Mouse (Mus musculus) 3T3-L1 (cell line): Measurements from ENCODE around the gene 4930522L14Rik.
"Not testable (repeated sequence)": the region's sequence is repeated elsewhere in the genome, so short reads cannot be mapped to it uniquely, and the experiment has no call there.

Source experiments
- DNase-seq: peaks from one replicate; pipeline ENCODE4 v3.0.0-alpha.2; 2015; ENCODE audit warnings: low read depth, low spot score

Gene 4930522L14Rik

DNA sequence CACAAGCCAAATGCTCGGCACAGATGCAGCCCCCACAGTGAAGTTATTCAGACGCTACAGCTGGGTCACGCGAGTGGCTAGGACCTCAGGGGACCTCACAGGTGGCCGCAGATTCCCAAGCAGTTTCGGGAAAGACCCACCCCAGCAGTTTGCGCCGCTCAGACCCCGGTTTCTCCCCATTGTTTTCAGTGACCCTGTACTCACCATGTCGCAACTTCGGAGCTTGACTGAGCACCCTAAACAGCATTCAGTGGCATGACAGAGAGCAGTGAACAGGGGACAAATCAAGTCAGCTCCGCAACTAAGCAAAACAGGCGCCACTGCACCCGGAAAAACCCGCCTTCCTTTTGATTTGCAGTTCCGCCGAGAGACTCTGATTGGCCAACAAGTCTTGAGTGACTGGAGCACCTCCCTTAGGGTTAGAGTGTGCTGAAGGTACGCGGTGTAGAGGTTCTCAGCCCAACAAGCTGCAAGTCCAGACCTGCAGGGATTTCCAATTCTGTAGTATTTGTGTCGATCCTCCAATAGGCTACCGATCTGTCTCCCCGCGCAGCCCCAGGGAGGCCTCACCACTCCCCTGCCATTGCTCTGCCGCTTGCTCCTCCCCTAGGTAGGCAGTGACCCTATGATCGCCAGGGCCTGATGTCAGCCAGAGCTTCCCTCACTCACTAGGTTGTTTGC is at the start of gene 4930522L14Rik:
TSS of gene 4930522L14Rik (minus strand) at position 496 of the 681 bp plus-strand sequence.
- DNase-seq: peak; percentile 69

DNA sequence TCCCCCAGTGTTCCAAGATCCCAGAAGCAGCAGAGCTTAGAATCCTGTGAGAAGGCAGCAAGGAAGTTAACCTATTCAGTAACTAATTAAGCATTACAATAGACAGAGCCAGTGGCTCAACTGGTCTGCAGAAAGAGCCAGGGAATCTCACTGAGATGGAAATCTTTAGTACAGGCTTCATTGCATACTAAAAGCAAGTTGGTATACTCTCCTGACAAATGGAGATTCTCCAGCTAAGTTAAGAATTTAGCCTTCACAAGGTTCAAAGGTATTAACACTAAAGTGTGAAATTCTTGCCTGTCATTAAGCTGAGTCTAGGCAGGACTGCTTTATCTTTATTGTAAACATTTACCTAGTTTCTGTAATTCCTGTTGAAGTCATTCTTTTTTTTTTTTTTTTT is 49.8 kb upstream of the 4930522L14Rik start:
- DNase-seq: not testable (repeated sequence)

- not testable (repeated sequence) for DNase-seq
Observed at GRCm38 (mm10) chr5:109799948-109800347, 48.3 kb upstream of the 4930522L14Rik start.

DNA sequence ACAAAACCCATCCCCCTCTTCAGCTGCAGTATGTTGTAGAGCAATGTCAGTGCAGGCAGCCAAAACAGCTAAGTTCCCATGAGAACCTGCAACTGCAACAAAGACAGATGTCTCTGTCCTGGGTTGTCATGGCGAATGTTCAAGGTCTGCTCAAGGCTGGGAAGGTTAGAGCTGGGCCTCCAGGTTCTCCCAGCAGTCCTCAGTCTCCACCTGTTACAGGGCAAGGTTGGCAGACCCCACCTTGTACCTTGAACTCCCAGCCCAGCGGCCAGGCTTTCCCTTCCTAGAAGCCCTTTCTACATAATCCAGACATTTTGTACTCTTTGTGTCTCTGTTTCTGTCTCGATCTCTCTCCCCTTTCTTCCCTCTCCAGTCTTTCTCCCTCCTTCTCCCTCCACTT is 45.3 kb upstream of the 4930522L14Rik start:
- not testable (repeated sequence) for DNase-seq

GRCm38 (mm10) chr5:109795967-109796652 is 44.4 kb upstream of the 4930522L14Rik start:
- peak; percentile 65 for DNase-seq

DNA sequence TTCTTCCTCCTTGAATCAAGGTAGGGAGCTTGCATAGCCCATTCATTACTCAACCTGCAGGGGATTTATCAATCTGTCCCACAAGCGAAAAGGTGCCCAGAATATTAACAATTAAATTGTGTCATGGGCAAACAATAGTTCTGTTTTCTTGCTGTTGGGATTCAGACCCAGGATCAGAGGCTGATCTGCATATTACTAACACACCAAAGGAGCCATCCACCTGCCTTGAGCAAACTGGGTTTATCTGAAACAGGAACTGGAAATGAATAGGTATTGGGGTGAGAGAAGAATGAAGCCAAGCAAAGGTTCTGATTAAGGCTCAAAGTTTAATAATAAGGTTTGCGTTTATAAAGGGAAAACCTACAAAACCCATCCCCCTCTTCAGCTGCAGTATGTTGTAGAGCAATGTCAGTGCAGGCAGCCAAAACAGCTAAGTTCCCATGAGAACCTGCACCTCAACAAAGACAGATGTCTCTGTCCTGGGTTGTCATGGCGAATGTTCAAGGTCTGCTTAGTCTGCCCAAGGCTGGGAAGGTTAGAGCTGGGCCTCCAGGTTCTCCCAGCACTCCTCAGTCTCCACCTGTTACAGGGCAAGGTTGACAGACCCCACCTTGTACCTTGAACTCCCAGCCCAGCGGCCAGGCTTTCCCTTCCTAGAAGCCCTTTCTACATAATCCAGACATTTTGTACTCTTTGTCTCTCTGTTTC is 541 bp upstream of the 4930522L14Rik start:
- DNase-seq: peak; percentile 6

DNA sequence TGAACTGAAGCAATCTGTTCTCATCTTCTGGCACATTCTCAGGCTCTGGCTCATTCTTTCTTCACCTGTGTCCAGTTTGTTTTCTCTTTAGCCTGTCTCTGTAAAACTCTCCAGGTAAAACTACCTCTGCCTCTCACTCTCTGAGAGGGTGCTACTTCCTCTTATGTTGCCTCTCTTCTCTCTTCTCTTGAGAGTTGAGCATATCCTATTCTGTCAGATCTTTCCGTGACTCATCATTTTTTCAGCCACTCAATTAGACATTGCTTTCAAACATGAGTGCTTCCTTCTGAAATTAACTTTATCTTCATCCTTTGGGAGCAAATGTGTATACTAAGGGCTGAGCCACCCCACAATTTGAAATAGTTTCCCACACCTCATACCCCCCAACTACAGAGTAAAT is 6.6 kb downstream of the 4930522L14Rik start:
- DNase-seq: not testable (repeated sequence)

DNA sequence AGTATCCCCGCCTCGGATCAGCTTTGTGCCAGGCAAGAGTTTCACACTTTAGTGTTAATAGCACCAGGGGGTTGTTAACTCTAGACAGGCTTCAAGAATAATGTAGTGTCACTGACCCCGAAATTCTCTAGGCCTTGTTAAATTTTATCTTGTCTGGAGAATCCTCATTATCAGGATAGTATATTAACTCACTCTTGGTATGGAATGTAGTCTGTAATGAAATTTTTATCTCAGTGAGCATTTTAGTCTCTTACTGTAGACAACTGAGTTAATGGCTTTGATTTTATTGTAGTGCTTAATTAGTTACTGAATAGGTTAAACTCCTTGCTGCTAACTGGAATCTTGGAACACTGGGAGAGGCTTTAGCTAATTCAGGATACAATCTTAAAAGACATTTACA is 34.3 kb downstream of the 4930522L14Rik start:
- DNase-seq: not testable (repeated sequence)

GRCm38 (mm10) chr5:109691205-109691965 is 60.3 kb downstream of the 4930522L14Rik start:
- DNase-seq: not testable (repeated sequence)

DNA sequence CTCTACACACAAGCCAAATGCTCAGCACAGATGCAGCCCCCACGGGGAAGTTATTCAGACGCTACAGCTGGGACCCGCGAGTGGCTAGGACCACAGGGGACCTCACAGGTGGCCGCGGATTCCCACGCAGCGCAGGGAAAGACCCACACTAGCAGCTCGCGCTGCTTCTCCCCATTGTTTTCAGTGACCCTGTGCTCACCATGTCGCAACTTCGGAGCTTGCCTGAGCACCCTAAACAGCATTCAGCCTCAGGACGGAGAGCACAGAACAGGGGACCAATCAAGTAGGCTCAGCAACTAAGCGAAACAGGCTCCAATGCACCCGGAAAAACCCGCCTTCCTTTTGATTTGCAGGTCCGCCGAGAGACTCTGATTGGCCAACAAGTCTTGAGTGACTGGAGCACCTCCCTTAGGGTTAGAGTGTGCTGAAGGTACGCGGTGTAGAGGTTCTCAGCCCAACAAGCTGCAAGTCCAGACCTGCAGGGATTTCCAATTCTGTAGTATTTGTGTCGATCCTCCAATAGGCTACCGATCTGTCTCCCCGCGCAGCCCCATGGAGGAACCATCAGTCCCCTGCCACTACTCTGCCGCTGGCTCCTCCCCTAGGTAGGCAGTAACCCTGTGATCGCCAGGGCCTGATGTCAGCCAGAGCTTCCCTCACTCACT is 61.0 kb downstream of the 4930522L14Rik start, which contains the start of gene 5430403G16Rik:
TSS of gene 5430403G16Rik (minus strand) at position 505 of the 665 bp plus-strand sequence.
- DNase-seq: peak; percentile 87
